Mouse (Mus musculus): ENCODE results near the gene Cdk14.

The Cdk14 gene

GRCm38 (mm10) chr5:5109017-5109416, 311.1 kb downstream of the Cdk14 start:
- DNase-seq (ENCODE audit: low read depth, low spot score), result no peak

GRCm38 (mm10) chr5:5096248-5096915, 323.7 kb downstream of the Cdk14 start:
- DNase-seq (ENCODE audit: low read depth, low spot score), result no peak

GRCm38 (mm10) chr5:5092736-5093135, 327.4 kb downstream of the Cdk14 start:
- no peak for DNase-seq (ENCODE audit: low read depth, low spot score)

GRCm38 (mm10) chr5:5071526-5071925, 348.6 kb downstream of the Cdk14 start:
- DNase-seq (ENCODE audit: low read depth, low spot score), result no peak

GRCm38 (mm10) chr5:5064686-5065085, 355.4 kb downstream of the Cdk14 start:
- DNase-seq (ENCODE audit: low read depth, low spot score), result no peak

- no peak for DNase-seq (ENCODE audit: low read depth, low spot score)
Measured at GRCm38 (mm10) chr5:5056102-5056883, 363.8 kb downstream of the Cdk14 start.

GRCm38 (mm10) chr5:5055494-5055893, 364.6 kb downstream of the Cdk14 start:
- no peak for DNase-seq (ENCODE audit: low read depth, low spot score)

- no peak for DNase-seq (ENCODE audit: low read depth, low spot score)
Measured at GRCm38 (mm10) chr5:5054270-5054669, 365.8 kb downstream of the Cdk14 start.

GRCm38 (mm10) chr5:5044326-5044725, 375.8 kb downstream of the Cdk14 start:
- DNase-seq (ENCODE audit: low read depth, low spot score), result no peak

- DNase-seq (ENCODE audit: low read depth, low spot score), result no peak
Measured at GRCm38 (mm10) chr5:5042735-5043134, 377.4 kb downstream of the Cdk14 start.

- no peak for DNase-seq (ENCODE audit: low read depth, low spot score)
Measured at GRCm38 (mm10) chr5:5041480-5041879, 378.6 kb downstream of the Cdk14 start.

GRCm38 (mm10) chr5:5039700-5040284, 380.3 kb downstream of the Cdk14 start:
- DNase-seq (ENCODE audit: low read depth, low spot score), result no peak

GRCm38 (mm10) chr5:5033445-5033844, 386.7 kb downstream of the Cdk14 start:
- no peak for DNase-seq (ENCODE audit: low read depth, low spot score)

- DNase-seq (ENCODE audit: low read depth, low spot score), result no peak
Measured at GRCm38 (mm10) chr5:5032847-5033246, 387.3 kb downstream of the Cdk14 start.

- DNase-seq (ENCODE audit: low read depth, low spot score), result no peak
Measured at GRCm38 (mm10) chr5:5032446-5032845, 387.7 kb downstream of the Cdk14 start.

- DNase-seq (ENCODE audit: low read depth, low spot score), result peak; percentile 4
Measured at GRCm38 (mm10) chr5:5030431-5030830, 389.7 kb downstream of the Cdk14 start.

GRCm38 (mm10) chr5:5018959-5019358, 401.2 kb downstream of the Cdk14 start:
- DNase-seq (ENCODE audit: low read depth, low spot score), result no peak

- no peak for DNase-seq (ENCODE audit: low read depth, low spot score)
Measured at GRCm38 (mm10) chr5:5018242-5018641, 401.9 kb downstream of the Cdk14 start.

GRCm38 (mm10) chr5:5013783-5014182, 406.3 kb downstream of the Cdk14 start:
- DNase-seq (ENCODE audit: low read depth, low spot score), result no peak

- no peak for DNase-seq (ENCODE audit: low read depth, low spot score)
Measured at GRCm38 (mm10) chr5:5012521-5013346, 407.4 kb downstream of the Cdk14 start.

GRCm38 (mm10) chr5:5008153-5008745, 411.9 kb downstream of the Cdk14 start:
- no peak for DNase-seq (ENCODE audit: low read depth, low spot score)
